Mouse (Mus musculus) kidney, postnatal 0 days (tissue): Measurements from ENCODE around the gene She. TPM values are rescaled to one million over a fixed set of nuclear protein-coding genes. Genes with fewer than 3 reads are reported as not detected.

Experiments used
- ATAC-seq: fragments of 200-750 bp; cut with Nextera tagmentation; replicated peaks from 2 replicates; pipeline ENCODE4 v1.8.0; 2017; ENCODE audit warnings: low read depth, moderate number of reproducible peaks, moderate TSS enrichment, moderate library complexity; ENCODE audit not compliant: low FRiP score
- DNase-seq: peaks from one replicate; pipeline ENCODE4 v3.0.0-alpha.2; 2016; ENCODE audit warnings: low spot score
- H3K27ac ChIP-seq: fragments of 300-500 bp; sonication (generic); 2 replicates; pipeline ENCODE4 v1.5.1; 2014; ENCODE audit warnings: mild to moderate bottlenecking
- H3K27me3 ChIP-seq: fragments of 300-500 bp; sonication (generic); 2 replicates; pipeline ENCODE4 v1.6.1; 2014; ENCODE audit warnings: low read length, mixed read lengths; ENCODE audit not compliant: insufficient read depth
- H3K36me3 ChIP-seq: fragments of 300-500 bp; sonication (generic); 2 replicates; pipeline ENCODE4 v1.6.1; 2014; ENCODE audit warnings: low read length, mixed read lengths; ENCODE audit not compliant: insufficient read depth
- H3K4me1 ChIP-seq: fragments of 300-500 bp; sonication (generic); replicated peaks from 2 replicates; pipeline ENCODE4 v1.6.1; 2014; ENCODE audit warnings: antibody characterized with exemption, low read length, mixed read lengths; ENCODE audit not compliant: insufficient read depth
- H3K4me2 ChIP-seq: fragments of 300-500 bp; sonication (generic); 2 replicates; pipeline ENCODE4 v1.6.1; 2014; ENCODE audit warnings: mild to moderate bottlenecking, low read length, moderate library complexity, mixed read lengths
- H3K4me3 ChIP-seq: fragments of 300-500 bp; sonication (generic); replicated peaks from 2 replicates; pipeline ENCODE4 v1.5.1; 2014; ENCODE audit warnings: low read depth, low read length
- H3K9ac ChIP-seq: fragments of 300-500 bp; sonication (generic); 2 replicates; pipeline ENCODE4 v1.6.1; 2014; ENCODE audit warnings: low read depth, low read length
- H3K9me3 ChIP-seq: fragments of 300-500 bp; sonication (generic); replicated peaks from 2 replicates; pipeline ENCODE4 v1.6.1; 2016; ENCODE audit warnings: low read length, inconsistent platforms, mixed read lengths
- CTCF ChIP-seq: IDR thresholded peaks from 2 replicates; pipeline ENCODE4 v1.5.1; 2016; ENCODE audit warnings: antibody characterized with exemption, low read depth, mild to moderate bottlenecking, moderate library complexity
- WGBS: fragments of 180-500 bp; shearing (Covaris S2); extraction: QIAGEN DNeasy Blood & Tissue Kit; methylation state at CpG from one replicate; pipeline ENCODE4 v1.1.7; 2014; 5-methylcytosine and 5-hydroxymethylcytosine counted together
- polyA plus RNA-seq: library from polyadenylated mRNA; unstranded; fragments of >200 nt; fragmentation: Nextera tagmentation; extraction: Ambion mirVana; gene quantifications from 2 replicates; pipeline ENCODE4 v1.2.1, GENCODE M21; 2015

She gene
- polyA plus RNA-seq, 1 experiment from 2014 or later, result 5.9 TPM

DNA sequence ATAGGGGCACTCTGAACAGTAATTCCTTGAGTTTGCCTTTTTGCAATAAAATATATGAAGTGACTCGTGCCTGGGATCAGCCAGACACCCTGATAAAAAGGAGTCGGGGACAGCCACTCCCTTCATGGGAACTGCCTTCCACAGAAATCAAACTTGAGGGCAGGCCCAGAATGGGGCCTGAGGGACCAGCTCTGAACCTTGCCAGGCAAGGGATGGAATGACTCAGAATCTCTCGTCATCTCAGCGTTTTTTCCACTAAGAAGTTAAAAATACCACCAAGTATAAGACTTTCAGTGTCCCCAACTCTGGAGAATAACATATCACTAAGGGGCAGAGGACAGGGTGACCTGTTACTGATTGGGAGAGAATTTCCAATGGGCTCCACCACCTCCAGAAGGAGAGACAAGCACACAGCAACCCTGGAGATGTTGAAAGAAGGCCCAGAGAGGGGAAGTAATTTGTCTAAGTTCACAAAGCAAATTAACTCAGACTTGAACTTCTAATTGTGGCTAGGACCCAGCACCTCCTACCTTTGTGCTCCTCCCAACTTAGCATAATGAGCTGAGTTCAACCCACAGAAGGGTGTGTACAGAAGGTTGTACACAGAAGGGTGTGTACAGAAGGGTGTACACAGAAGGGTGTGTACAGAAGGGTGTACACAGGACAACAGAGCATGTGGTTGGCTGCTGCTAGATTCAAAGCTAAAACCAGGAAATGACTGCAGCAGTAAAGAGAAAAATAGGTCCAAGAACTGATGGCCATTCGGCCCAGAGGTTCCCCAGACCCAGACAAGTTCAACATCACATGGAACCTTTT lies 49.1 kb downstream of the She start:
- no peaks in the 10 kb centered on the region for H3K27me3 ChIP-seq
- no peak for TF ChIP-seq CTCF
- DNase-seq, result no peak
- no peak for ATAC-seq
- H3K36me3 ChIP-seq, result no peaks in the 10 kb centered on the region
- no peak overlapping the region for H3K27ac ChIP-seq
- no peak overlapping the region for H3K9ac ChIP-seq
- H3K9me3 ChIP-seq, result no peaks in the 10 kb centered on the region
- H3K4me1 ChIP-seq, result no peaks in the 10 kb centered on the region
- no peak overlapping the region for H3K4me2 ChIP-seq
- H3K4me3 ChIP-seq, result no peak overlapping the region
- WGBS, result 63% methylated on average over 5 of the region's 5 CpGs

DNA sequence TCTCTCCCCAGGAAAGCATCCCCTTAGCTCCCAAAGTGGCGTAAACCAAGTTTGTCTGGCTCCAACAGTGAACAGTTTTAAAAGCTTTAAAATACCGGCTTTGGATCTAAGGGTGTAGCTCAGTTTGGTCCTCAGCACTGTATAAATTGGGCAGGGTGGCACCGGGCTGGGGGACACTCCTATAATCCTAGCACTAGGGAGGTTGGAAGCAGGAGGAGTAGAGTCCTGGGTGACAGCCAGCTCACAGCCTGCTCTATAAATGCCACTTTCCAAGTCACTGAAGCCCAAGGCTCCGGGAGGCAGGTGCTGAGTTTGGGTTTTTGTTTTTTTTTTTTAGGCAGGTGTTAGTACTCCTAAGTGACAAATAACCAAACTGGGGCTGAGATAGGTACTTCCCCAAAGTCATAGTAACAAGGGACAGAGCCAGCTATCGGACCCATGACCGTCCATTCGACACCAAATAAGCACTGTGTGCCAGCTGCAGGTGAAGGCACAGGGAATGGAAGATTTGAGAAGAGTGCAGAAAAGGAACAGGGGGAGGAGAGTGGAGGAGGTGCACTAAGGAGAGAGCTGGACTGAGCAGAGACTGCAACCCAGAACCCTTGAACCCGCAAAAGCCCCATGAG lies 51.5 kb downstream of the She start:
- no peak overlapping the region for H3K4me3 ChIP-seq
- DNase-seq (no peak), ATAC-seq (no peak)
- no peaks in the 10 kb centered on the region for H3K9me3 ChIP-seq
- H3K36me3 ChIP-seq, result no peaks in the 10 kb centered on the region
- H3K27ac ChIP-seq, result no peak overlapping the region
- no peak for TF ChIP-seq CTCF
- 74% methylated on average over 8 of the region's 8 CpGs for WGBS
- no peaks in the 10 kb centered on the region for H3K27me3 ChIP-seq
- H3K4me1 ChIP-seq, result no peaks in the 10 kb centered on the region
- no peak overlapping the region for H3K9ac ChIP-seq
- H3K4me2 ChIP-seq, result no peak overlapping the region

DNA sequence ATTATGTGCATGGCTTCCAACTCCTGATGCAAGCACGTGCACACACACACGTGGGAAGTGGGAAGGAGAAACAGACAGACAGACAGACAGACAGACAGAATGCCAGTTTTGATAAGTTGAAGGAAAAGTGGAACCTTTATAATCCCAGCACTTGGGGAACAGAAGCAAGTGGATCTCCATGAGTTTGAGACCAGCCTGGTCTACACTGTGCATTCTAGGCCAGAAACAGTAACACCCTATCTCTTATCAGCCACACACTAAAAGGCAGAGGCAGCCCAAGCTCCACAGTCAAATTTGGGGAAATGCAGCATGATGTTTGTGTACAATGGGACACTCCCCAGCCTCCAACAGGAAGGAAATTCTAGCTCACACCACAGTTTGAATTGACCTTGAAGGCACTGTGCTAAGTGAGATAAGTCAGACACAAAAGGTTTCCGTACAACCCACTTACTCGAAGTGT lies 52.4 kb downstream of the She start:
- Histone ChIP-seq H3K36me3 (no peaks in the 10 kb centered on the region), H3K9ac (no peak overlapping the region), H3K27ac (no peak overlapping the region), H3K4me1 (no peaks in the 10 kb centered on the region), H3K9me3 (no peaks in the 10 kb centered on the region), H3K4me2 (no peak overlapping the region), H3K4me3 (no peak overlapping the region), H3K27me3 (no peaks in the 10 kb centered on the region)
- 80% methylated on average over 4 of the region's 4 CpGs for WGBS
- ATAC-seq (no peak), DNase-seq (no peak)
- no peak for TF ChIP-seq CTCF

DNA sequence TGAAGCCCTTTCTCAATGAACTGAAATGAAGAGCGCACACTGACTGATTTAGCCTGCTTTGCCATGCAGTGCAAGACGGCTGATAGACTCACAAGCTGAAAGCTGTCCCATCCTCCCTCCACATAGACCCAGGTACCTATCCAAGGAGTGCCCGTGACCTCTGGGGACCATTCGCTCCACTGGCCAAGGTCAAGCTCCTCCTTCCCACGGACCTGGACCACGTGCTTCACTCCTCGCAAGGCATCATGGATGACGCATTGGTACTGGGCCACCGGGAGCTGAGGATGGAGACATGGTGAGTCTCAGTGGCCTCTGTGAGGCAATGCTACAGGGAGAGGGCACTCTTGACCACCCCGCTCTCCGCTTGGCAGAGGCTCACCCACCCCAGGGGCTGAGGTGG lies 54.6 kb downstream of the She start:
- H3K4me3 ChIP-seq, result no peak overlapping the region
- DNase-seq (no peak), ATAC-seq (no peak)
- no peaks in the 10 kb centered on the region for H3K9me3 ChIP-seq
- H3K27ac ChIP-seq, result no peak overlapping the region
- H3K36me3 ChIP-seq, result no peaks in the 10 kb centered on the region
- no peak for TF ChIP-seq CTCF
- no peaks in the 10 kb centered on the region for H3K4me1 ChIP-seq
- no peak overlapping the region for H3K9ac ChIP-seq
- H3K27me3 ChIP-seq, result no peaks in the 10 kb centered on the region
- 95% methylated on average over 11 of the region's 11 CpGs for WGBS
- H3K4me2 ChIP-seq, result no peak overlapping the region

DNA sequence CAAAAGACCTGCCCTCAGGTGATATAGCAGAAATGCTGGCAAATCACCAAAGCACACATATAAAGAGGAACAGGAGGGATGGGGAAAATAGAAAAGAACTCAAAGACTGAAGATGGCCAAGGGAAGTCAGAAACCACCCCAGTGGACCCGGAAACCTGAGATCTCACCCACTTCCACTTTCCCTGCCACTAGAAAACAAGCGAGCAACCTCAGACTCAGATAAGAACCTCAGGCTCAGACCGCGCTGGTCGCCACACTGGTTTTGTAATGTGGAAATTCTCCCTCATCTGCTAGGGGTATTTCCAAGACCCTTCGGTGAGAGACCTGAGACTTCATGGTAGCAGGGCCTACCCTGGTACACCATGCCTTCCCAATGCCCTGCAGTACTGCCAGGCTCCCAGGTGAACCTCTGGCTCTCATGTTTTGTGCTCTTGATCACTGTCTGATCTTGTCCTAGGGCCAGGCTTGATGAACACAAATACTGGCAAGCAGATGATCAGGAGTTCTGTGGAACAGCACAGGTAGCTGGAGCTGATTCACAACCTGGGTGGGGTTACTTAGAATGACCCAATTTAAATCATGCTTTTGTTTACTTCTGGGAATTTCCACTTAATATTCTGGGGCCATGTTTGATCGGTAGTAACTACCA lies 56.5 kb downstream of the She start:
- DNase-seq (no peak), ATAC-seq (no peak)
- no peaks in the 10 kb centered on the region for H3K36me3 ChIP-seq
- H3K27me3 ChIP-seq, result no peaks in the 10 kb centered on the region
- TF ChIP-seq CTCF, result no peak
- no peak overlapping the region for H3K9ac ChIP-seq
- no peak overlapping the region for H3K4me2 ChIP-seq
- no peak overlapping the region for H3K4me3 ChIP-seq
- H3K27ac ChIP-seq, result no peak overlapping the region
- no peaks in the 10 kb centered on the region for H3K9me3 ChIP-seq
- WGBS, result 88% methylated on average over 7 of the region's 7 CpGs
- no peaks in the 10 kb centered on the region for H3K4me1 ChIP-seq

DNA sequence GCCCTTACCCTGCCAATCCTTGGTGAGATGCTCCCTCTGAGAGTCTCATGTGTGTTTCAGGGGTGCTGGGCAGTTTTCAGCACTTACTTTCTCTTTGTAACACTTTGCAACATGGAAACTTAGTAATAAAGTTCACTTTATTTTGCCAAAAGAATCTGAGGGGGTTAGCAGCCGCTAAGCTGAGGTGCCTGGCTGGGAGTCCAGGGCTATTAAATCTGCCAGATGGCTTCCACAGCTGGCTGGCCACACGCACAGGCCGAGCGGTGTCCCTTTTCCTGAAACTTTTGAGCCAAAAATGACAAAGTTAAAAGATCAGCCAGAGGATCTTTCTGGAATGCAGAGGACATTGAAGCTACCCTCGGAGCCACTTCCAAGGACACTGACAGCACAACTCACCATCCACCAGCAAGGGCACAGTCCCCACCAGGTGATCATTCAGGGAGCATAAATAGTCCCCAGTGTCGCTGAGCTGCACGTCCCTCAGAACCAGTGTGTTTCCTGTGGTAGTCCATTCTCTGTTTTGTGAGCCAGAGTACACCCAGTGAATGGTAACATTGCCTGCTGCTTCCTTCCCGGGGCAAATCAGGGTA lies 58.8 kb downstream of the She start:
- ATAC-seq (no peak), DNase-seq (no peak)
- Histone ChIP-seq H3K27ac (no peak overlapping the region), H3K9ac (no peak overlapping the region), H3K4me2 (no peak overlapping the region), H3K4me3 (no peak overlapping the region), H3K9me3 (no peaks in the 10 kb centered on the region), H3K4me1 (no peaks in the 10 kb centered on the region), H3K27me3 (no peaks in the 10 kb centered on the region), H3K36me3 (no peaks in the 10 kb centered on the region)
- 27% methylated on average over 8 of the region's 8 CpGs for WGBS
- TF ChIP-seq CTCF, result no peak
